Mouse (Mus musculus): ENCODE measurements at regions not wholly inside any gene's neighbourhood (a gene's known extent, or its start where the extent isn't known, plus 50 kb on each side); places are given as distances from the start of the nearest gene placed in this dataset.
"Not testable (repeated sequence)": the region's sequence is repeated elsewhere in the genome, so short reads cannot be mapped to it uniquely, and the experiment has no call there.

GRCm38 (mm10) chr9:76407549-76407948, 83.9 kb upstream of the Hcrtr2 start:
- WGBS, result 72% methylated on average over 3 of the region's 3 CpGs
- no peak overlapping the region for H3K9ac ChIP-seq (ENCODE audit: low read depth, low read length)
- no peak overlapping the region for H3K27ac ChIP-seq
- TF ChIP-seq EP300 (IDR thresholded peaks at IDR 0.05; ENCODE audit: insufficient read depth, low read depth, low read length), result no peak
- no peak for TF ChIP-seq POLR2A (IDR thresholded peaks at IDR 0.05; ENCODE audit: insufficient read depth, low read depth, low read length)
- TF ChIP-seq CTCF (IDR thresholded peaks at IDR 0.05), result no peak
- H3K4me1 ChIP-seq (ENCODE audit: control insufficient read depth, insufficient read depth, low read length), result no peaks in the 10 kb centered on the region
- no peaks in the 10 kb centered on the region for H3K36me3 ChIP-seq (ENCODE audit: control insufficient read depth, insufficient read depth, low read length)
- no peak for DNase-seq
- no peak overlapping the region for H3K4me3 ChIP-seq
- H3K27me3 ChIP-seq (ENCODE audit: control insufficient read depth, insufficient read depth, low read length), result no peaks in the 10 kb centered on the region
- intact Hi-C loops (cut with DNase I), result no loop called here
- no peaks in the 10 kb centered on the region for H3K79me2 ChIP-seq (replicated peaks; ENCODE audit: control insufficient read depth, insufficient read depth, low read length)

DNA sequence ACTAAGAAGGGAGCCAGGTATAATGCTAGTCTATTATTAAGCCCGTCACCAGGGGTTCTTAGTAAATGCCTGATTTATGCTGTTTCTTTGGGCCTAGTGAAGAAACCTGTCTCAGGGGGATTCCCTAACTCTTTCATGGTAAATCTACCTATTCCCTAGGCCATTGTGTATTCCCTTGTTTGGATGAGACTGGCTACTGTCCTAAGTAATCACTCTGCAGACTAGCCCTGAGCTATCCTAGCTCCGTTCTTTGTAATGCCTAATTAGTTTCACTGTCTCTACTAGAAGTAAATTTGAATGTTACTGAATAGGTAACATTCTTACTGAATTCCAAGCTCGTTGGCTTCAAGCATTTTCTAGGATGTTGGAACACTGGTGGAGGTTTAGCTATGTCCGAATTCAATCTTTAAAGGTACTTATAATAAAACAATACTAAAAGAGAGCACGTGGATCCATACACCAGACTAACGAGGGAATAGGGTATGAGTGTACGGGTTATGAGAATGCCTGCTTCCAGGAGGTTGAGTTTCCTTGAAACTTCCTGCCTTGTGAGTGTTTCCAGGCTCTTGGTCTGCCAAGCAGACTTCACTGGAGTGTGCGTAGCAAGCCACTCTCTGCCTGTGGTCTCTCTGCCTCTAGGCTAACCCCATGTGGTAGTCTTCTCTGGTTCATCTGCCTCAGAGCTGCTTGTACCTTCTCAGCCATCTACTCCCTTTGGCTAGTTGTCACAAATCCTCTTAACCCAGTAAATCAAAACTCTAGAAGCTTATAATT, 78.4 kb upstream of the Hcrtr2 start:
- H3K36me3 ChIP-seq (ENCODE audit: control insufficient read depth, insufficient read depth, low read length); H3K27ac ChIP-seq; H3K4me3 ChIP-seq; H3K79me2 ChIP-seq (replicated peaks; ENCODE audit: control insufficient read depth, insufficient read depth, low read length); H3K4me1 ChIP-seq (ENCODE audit: control insufficient read depth, insufficient read depth, low read length); intact Hi-C loops (cut with DNase I); H3K9ac ChIP-seq (ENCODE audit: low read depth, low read length); H3K27me3 ChIP-seq (ENCODE audit: control insufficient read depth, insufficient read depth, low read length); DNase-seq: not testable (repeated sequence)
- 79% methylated on average over 8 of the region's 8 CpGs for WGBS

GRCm38 (mm10) chr9:76400900-76401299, 77.2 kb upstream of the Hcrtr2 start:
- Histone ChIP-seq H3K4me3 (no peak overlapping the region), H3K27ac (no peak overlapping the region), H3K36me3 (ENCODE audit: control insufficient read depth, insufficient read depth, low read length) (no peaks in the 10 kb centered on the region), H3K9ac (ENCODE audit: low read depth, low read length) (no peak overlapping the region), H3K27me3 (ENCODE audit: control insufficient read depth, insufficient read depth, low read length) (no peaks in the 10 kb centered on the region), H3K4me1 (ENCODE audit: control insufficient read depth, insufficient read depth, low read length) (no peaks in the 10 kb centered on the region), H3K79me2 (replicated peaks; ENCODE audit: control insufficient read depth, insufficient read depth, low read length) (no peaks in the 10 kb centered on the region)
- intact Hi-C loops (cut with DNase I), result no loop called here
- no peak for TF ChIP-seq EP300 (IDR thresholded peaks at IDR 0.05; ENCODE audit: insufficient read depth, low read depth, low read length)
- no peak for TF ChIP-seq CTCF (IDR thresholded peaks at IDR 0.05)
- no peak for TF ChIP-seq POLR2A (IDR thresholded peaks at IDR 0.05; ENCODE audit: insufficient read depth, low read depth, low read length)
- DNase-seq, result no peak

- H3K27ac ChIP-seq, result no peak overlapping the region
- TF ChIP-seq CTCF (IDR thresholded peaks at IDR 0.05) (no peak), EP300 (IDR thresholded peaks at IDR 0.05; ENCODE audit: insufficient read depth, low read depth, low read length) (no peak), POLR2A (IDR thresholded peaks at IDR 0.05; ENCODE audit: insufficient read depth, low read depth, low read length) (no peak)
- no peaks in the 10 kb centered on the region for H3K27me3 ChIP-seq (ENCODE audit: control insufficient read depth, insufficient read depth, low read length)
- H3K36me3 ChIP-seq (ENCODE audit: control insufficient read depth, insufficient read depth, low read length), result no peaks in the 10 kb centered on the region
- H3K4me1 ChIP-seq (ENCODE audit: control insufficient read depth, insufficient read depth, low read length), result no peaks in the 10 kb centered on the region
- DNase-seq, result no peak
- 73% methylated on average over 1 of the region's 1 CpGs for WGBS
- intact Hi-C loops (cut with DNase I), result loop anchor here (5.0 kb wide), 1 partner anchor 989 kb away; no protein-coding TSS in a partner anchor
- no peak overlapping the region for H3K9ac ChIP-seq (ENCODE audit: low read depth, low read length)
- no peak overlapping the region for H3K4me3 ChIP-seq
- H3K79me2 ChIP-seq (replicated peaks; ENCODE audit: control insufficient read depth, insufficient read depth, low read length), result no peaks in the 10 kb centered on the region
Observed at GRCm38 (mm10) chr9:76393763-76394162, 70.1 kb upstream of the Hcrtr2 start.

- intact Hi-C loops (cut with DNase I), result loop anchor here (5.0 kb wide), 1 partner anchor 991 kb away; no protein-coding TSS in a partner anchor
- Histone ChIP-seq H3K79me2 (replicated peaks; ENCODE audit: control insufficient read depth, insufficient read depth, low read length) (no peaks in the 10 kb centered on the region), H3K27ac (no peak overlapping the region), H3K9ac (ENCODE audit: low read depth, low read length) (no peak overlapping the region), H3K4me1 (ENCODE audit: control insufficient read depth, insufficient read depth, low read length) (no peaks in the 10 kb centered on the region), H3K36me3 (ENCODE audit: control insufficient read depth, insufficient read depth, low read length) (no peaks in the 10 kb centered on the region), H3K4me3 (no peak overlapping the region), H3K27me3 (ENCODE audit: control insufficient read depth, insufficient read depth, low read length) (no peaks in the 10 kb centered on the region)
- no peak for DNase-seq
- WGBS, result 31% methylated on average over 1 of the region's 1 CpGs
- TF ChIP-seq EP300 (IDR thresholded peaks at IDR 0.05; ENCODE audit: insufficient read depth, low read depth, low read length), result no peak
- peak; percentile 76 for TF ChIP-seq CTCF (IDR thresholded peaks at IDR 0.05)
Observed at GRCm38 (mm10) chr9:76390839-76391238, 67.2 kb upstream of the Hcrtr2 start.
